Mouse (Mus musculus): ENCODE measurements around the gene Mpo. TPM values are rescaled to one million over a fixed set of nuclear protein-coding genes. Genes with fewer than 3 reads are reported as not detected.
A peak's percentile ranks its signal among the peaks of the same experiment; 100 is the strongest.

The Mpo gene
- total RNA-seq, 2 experiments from 2014 or later, result 0.34 to 0.93 TPM

DNA sequence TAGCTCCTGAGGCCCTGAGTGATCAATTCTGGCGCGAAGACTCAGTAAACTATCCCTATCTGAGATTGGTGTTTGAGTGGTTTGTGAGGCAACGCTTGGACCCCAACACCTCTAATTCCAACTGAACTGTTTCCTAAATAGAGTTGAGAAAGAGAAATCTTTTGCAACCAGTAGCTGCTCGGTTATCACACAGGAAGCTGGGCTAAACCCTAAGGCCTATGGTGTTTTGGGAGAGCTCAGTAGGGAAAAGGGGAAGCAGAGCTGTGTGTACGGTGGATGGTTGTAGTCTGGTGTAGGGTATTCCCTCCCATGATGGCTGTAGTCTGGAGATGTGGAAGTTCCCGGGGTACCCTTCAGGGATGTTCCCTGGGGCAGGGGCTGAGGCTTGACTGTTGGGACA is 3.3 kb upstream of the Mpo start:
- DNase-seq (ENCODE audit: low spot score in 2 of 2), result no peak

DNA sequence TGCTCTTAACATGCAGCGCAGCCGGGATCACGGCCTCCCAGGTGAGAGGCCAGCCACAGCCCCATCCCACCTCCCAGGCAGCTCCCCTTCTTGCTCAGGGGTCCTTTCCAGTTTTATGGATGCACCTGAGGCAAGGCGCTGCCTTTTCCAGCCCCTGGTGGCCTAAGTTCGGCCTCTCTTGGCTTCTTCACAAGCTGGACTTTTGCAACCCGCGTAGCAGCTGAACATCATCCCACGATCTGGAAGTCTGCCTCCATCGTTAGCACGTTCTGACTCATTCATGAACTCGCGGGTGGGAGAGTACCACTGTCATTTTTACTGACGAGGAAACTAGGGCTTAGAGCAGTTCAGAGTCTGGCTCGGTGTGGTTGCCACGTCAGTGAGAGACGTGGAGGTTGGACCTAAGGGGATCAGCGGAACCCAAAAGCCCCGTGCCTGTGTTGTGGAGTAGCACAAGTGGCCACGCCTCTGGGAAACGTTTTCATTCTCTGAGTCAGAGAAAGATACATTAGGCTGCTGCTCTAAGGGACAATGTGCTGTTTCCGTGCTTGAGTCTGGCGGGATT is 8.4 kb downstream of the Mpo start:
- DNase-seq (ENCODE audit: low spot score in 2 of 2), result no peak

- DNase-seq (ENCODE audit: low spot score in 2 of 2), result no peak
These were observed 9.2 kb downstream of the Mpo start for GRCm38 (mm10) chr11:87802621-87803020.

DNA sequence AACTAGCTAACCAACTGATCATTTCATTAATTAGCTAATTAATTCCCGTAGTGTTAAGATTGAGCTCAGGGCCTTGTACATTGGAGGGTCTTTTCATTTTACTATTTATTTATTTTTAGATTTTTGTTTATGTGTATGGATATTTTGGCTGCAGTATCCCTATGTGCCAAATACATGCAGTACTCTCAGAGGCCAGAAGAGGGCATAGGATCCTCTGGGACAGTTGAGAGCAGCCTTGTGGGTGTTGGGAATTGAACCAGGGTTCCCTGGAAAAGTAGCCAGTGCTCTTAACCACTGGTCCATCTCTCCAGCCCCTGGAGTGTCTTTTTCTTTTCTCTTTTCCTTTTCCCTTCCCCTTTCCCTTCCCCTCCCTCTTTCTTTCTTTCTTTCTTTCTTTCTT is 12.1 kb downstream of the Mpo start:
- no peak for DNase-seq (ENCODE audit: low spot score in 2 of 2)

DNA sequence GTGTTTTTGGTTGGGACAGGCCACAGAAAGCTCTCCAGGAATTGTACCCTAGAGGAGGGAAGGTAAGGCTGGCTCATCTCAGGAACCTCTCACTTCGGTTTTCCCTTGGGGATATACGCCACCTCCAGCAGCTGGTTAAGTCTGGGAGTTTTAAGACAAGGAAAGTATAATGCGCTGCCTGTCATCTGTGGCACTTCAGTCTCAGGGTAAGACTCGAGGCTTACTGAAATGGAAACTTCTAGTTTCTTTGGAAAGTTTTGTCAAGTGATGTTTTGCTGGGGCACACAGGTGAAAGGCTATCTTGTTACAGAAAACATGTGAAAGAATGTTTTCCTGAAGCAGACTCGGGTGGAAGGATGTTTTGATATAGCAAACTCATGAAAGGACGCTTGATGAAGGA is 14.1 kb downstream of the Mpo start:
- no peak for DNase-seq (ENCODE audit: low spot score in 2 of 2)

- no peak for DNase-seq (ENCODE audit: low spot score in 2 of 2)
These were observed 14.9 kb downstream of the Mpo start for GRCm38 (mm10) chr11:87808236-87808635.

GRCm38 (mm10) chr11:87811396-87811795 is 18.0 kb downstream of the Mpo start:
- DNase-seq (ENCODE audit: low spot score in 2 of 2), result no peak

GRCm38 (mm10) chr11:87814831-87815230 is 21.4 kb downstream of the Mpo start:
- DNase-seq (ENCODE audit: low spot score in 2 of 2), result no peak

GRCm38 (mm10) chr11:87816707-87817442 is 23.5 kb downstream of the Mpo start:
- DNase-seq (ENCODE audit: low spot score in 2 of 2), result peak in 1 of 2 experiments; percentile 31

GRCm38 (mm10) chr11:87817443-87817773 is 24.0 kb downstream of the Mpo start:
- DNase-seq (ENCODE audit: low spot score in 2 of 2), result no peak

DNA sequence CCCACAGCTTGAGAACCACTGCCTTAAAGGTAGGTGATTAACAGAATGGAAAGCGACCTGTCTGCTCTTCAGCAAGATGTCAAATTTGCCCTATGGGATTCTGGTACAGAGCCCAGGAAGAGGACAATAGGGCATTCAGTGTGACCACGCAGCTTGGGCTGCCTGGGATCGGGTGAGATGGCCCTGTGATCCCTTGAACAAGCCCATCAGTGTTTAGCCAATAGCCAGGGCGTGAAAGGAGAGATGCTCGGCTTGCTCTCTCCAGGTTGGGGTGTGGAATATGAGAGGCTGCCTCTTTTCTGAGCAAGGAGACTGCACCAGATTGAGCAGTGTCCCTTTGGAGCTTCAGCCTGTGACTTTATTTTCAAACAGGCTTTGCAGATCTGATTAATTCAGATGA is 28.1 kb downstream of the Mpo start:
- DNase-seq (ENCODE audit: low spot score in 2 of 2), result no peak

DNA sequence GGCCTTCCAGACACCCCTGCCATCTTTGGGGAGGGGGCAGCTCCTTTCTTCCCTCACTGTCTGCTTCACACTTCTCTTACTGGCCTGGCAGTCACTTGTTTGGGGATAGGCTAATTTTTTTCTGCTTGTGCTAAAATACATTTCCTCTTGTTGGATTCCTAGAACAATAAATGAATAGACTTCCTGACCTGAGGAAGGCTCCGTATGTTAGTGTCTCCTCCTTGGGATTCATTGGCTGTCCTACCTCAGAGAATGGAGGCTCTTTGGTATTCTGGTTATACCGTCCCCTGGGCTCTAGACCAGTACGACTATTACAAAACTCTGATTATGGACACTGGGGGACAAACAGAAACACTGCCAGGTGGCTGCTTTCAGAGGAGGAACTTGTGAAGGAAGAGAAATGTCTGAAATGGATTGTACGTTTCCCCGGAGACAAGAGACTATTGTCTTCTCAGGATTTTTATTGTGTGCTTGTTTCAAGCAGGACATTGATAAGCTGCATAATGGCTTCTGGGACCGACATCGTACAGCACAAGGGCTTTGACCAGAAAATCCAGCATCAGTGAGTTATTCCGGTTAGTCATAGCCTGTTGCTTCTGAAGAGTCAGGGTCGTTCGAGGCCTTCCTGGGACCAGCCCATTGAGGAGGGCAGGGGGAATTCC is 35.0 kb downstream of the Mpo start, which contains the start of gene Lpo:
Gene Lpo, minus strand, starts transcription at position 51 of the 662 bp plus-strand sequence.
- DNase-seq (ENCODE audit: low spot score in 2 of 2), result no peak

DNA sequence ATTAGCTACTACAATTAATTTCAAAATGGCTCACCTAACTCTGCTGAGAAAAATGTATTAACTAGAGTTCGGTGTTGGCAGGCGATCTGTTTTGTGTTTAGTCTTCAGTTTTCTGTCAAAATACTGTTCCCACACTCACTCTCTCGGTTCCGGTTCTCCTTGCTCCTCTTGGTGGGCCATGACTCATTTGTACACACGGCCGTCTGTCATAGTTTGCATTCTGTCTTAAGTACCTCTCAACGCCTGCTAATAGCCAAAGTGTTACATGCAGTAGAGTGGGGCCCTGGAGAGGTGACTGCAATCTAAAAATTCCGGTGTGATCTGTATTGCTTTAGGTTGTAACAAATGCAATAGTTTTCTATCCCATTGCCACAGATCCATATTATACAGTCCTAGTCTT is 47.3 kb downstream of the Mpo start:
- no peak for DNase-seq (ENCODE audit: low spot score in 2 of 2)

DNA sequence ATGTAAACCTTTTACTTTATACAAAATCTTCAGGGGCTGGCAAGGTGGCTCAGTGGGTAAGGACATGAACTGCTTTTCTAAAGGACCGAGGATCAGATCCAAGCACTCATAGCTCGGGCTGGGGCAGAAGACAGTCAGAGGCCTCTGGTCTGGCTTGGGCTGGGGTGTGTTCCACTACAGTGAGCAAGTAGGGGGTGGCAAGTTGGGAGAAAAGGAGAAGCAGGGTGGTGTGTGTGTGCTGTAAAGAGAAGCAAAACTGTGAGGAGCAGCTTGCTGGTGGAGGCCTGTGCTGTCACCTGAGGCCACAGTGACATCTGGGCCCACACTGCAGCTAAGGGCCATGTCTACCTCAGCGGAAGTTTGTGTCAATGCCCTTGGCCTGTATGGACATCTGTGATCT is 48.1 kb downstream of the Mpo start:
- DNase-seq (ENCODE audit: low spot score in 2 of 2), result no peak

GRCm38 (mm10) chr11:87846968-87847600 is 53.7 kb downstream of the Mpo start:
- no peak for DNase-seq (ENCODE audit: low spot score in 2 of 2)

DNA sequence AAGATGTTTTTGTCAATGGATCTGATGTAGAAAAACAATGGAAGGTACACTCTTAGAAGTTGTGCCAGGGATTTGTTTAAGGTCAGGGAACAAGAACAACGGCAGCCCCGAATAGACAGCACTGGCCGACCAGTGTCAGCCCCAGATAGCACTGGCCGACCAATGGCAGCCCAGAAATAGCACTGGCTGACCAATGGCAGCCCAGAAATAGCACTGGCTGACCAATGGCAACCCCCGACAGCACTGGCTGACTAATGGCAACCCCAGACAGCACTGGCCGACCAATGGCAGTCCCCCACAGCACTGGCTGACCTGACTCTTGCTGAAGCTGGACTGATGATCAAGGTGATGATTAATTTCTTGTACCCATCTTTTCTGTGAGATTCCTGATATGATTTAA is 54.5 kb downstream of the Mpo start:
- no peak for DNase-seq (ENCODE audit: low spot score in 2 of 2)

GRCm38 (mm10) chr11:87852690-87853596 is 59.6 kb downstream of the Mpo start, which contains the start of gene Mks1:
TSS of gene Mks1 (plus strand) at chr11:87853215.
- DNase-seq (ENCODE audit: low spot score in 2 of 2), result peak; percentile 81 to 92

GRCm38 (mm10) chr11:87853597-87853954 is 60.2 kb downstream of the Mpo start:
- no peak for DNase-seq (ENCODE audit: low spot score in 2 of 2)

Data from gastrocnemius, postnatal 4 days (tissue).